In genomic region chr12:79858336-79858735, GRCm38 (mm10) we compare ENCODE assay signal across 16 mouse cellular contexts.
DNase-seq lines count a peak whose midpoint lies in the region; ATAC-seq lines count a peak whose summit lies in the region.
"Had no signal": no experiment of that assay in that cellular context is flagged by ENCODE, and none has a peak within 500 bp of the region (broad histone marks: within the 10 kb centered on the region; RNA-seq: fewer than 3 reads in every experiment).

No protein-coding gene starts in this region.

- peak overlapping the region; percentile 94 for H3K27ac ChIP-seq in heart, embryonic 13.5 days (replicated peaks)
- H3K27ac ChIP-seq in lung, embryonic 16.5 days (ENCODE audit: low read length), result peak overlapping the region; percentile 96
- H3K27ac ChIP-seq in embryonic facial prominence, embryonic 10.5 days (replicated peaks), result peak overlapping the region; percentile 81
- peak overlapping the region; percentile 81; the same call in 1 of the 2 replicates for H3K27ac ChIP-seq in limb, embryonic 10.5 days
- H3K27ac ChIP-seq in hindbrain, embryonic 13.5 days, result no peak overlapping the region
- H3K27ac ChIP-seq: hindbrain, embryonic 15.5 days; liver, embryonic 15.5 days; midbrain, embryonic 15.5 days had no signal

- H3K4me1 ChIP-seq in heart, embryonic 13.5 days, result peaks cover 73% of the 10 kb centered on the region
- H3K4me1 ChIP-seq in lung, embryonic 16.5 days (replicated peaks; ENCODE audit: control insufficient read depth, insufficient read depth, low read length), result peaks cover 66% of the 10 kb centered on the region
- H3K4me1 ChIP-seq in embryonic facial prominence, embryonic 10.5 days, result peaks cover 74% of the 10 kb centered on the region
- peaks cover 69% of the 10 kb centered on the region for H3K4me1 ChIP-seq in limb, embryonic 10.5 days
- H3K4me1 ChIP-seq in hindbrain, embryonic 13.5 days (replicated peaks), result peaks cover 12% of the 10 kb centered on the region

- H3K9ac ChIP-seq in heart, embryonic 13.5 days, result no peak overlapping the region
- H3K9ac ChIP-seq in lung, embryonic 16.5 days (ENCODE audit: low read length), result no peak overlapping the region
- H3K9ac ChIP-seq in hindbrain, embryonic 13.5 days, result no peak overlapping the region
- H3K9ac ChIP-seq: hindbrain, embryonic 15.5 days; liver, embryonic 15.5 days; midbrain, embryonic 15.5 days; neural tube, embryonic 13.5 days had no signal

- 58% methylated on average over 11 of the region's 11 CpGs for WGBS in heart, embryonic 13.5 days
- 58% methylated on average over 11 of the region's 11 CpGs for WGBS in lung, embryonic 16.5 days
- 70% methylated on average over 11 of the region's 11 CpGs for WGBS in embryonic facial prominence, embryonic 10.5 days
- 89% methylated on average over 11 of the region's 11 CpGs for WGBS in limb, embryonic 10.5 days
- 85% methylated on average over 11 of the region's 11 CpGs for WGBS in hindbrain, embryonic 13.5 days

- no peak for ATAC-seq in heart, embryonic 13.5 days (ENCODE audit: extremely low read depth, insufficient number of reproducible peaks, low FRiP score, low TSS enrichment)
- ATAC-seq in lung, embryonic 16.5 days (ENCODE audit: low read depth), result no peak
- ATAC-seq in hindbrain, embryonic 13.5 days (ENCODE audit: low FRiP score), result no peak
- ATAC-seq: midbrain, embryonic 15.5 days; Patski had no signal

- DNase-seq in heart, postnatal 25 days (ENCODE audit: low spot score), result no peak
- DNase-seq in lung, postnatal 10 days, result no peak
- peak; percentile 8 for DNase-seq in embryonic facial prominence, embryonic 10.5 days (ENCODE audit: low spot score)
- DNase-seq in limb, embryonic 10.5 days (ENCODE audit: low spot score), result no peak
- no peak for DNase-seq in retina, embryonic 14.5 days (ENCODE audit: low spot score)
- DNase-seq: adrenal gland, postnatal 10 days; gastrocnemius, postnatal 25 days; right cerebral cortex, adult 18-20 months had no signal

- no peak overlapping the region for H3K4me2 ChIP-seq in heart, embryonic 13.5 days
- no peak overlapping the region for H3K4me2 ChIP-seq in lung, embryonic 16.5 days (ENCODE audit: low read depth, low read length)
- H3K4me2 ChIP-seq in hindbrain, embryonic 13.5 days, result no peak overlapping the region
- H3K4me2 ChIP-seq: hindbrain, embryonic 15.5 days; liver, embryonic 15.5 days; midbrain, embryonic 15.5 days; neural tube, embryonic 13.5 days had no signal

- intact Hi-C loops in heart, postnatal 25 days (cut with DNase I), result no loop called here

- no peaks in the 10 kb centered on the region for H3K27me3 ChIP-seq in heart, embryonic 13.5 days (replicated peaks)
- no peaks in the 10 kb centered on the region for H3K27me3 ChIP-seq in lung, embryonic 16.5 days (ENCODE audit: control insufficient read depth, insufficient read depth, low read depth, low read length)
- no peaks in the 10 kb centered on the region for H3K27me3 ChIP-seq in embryonic facial prominence, embryonic 10.5 days (replicated peaks; ENCODE audit: low read depth, poor library complexity, severe bottlenecking)
- no peaks in the 10 kb centered on the region for H3K27me3 ChIP-seq in limb, embryonic 10.5 days (ENCODE audit: low read depth, poor library complexity, severe bottlenecking)
- H3K27me3 ChIP-seq in hindbrain, embryonic 13.5 days, result no peaks in the 10 kb centered on the region
- H3K27me3 ChIP-seq: hindbrain, embryonic 15.5 days; liver, embryonic 15.5 days; midbrain, embryonic 15.5 days; neural tube, embryonic 13.5 days; Patski had no signal

- H3K36me3 ChIP-seq in heart, embryonic 13.5 days, result no peaks in the 10 kb centered on the region
- no peaks in the 10 kb centered on the region for H3K36me3 ChIP-seq in lung, embryonic 16.5 days (ENCODE audit: control insufficient read depth, insufficient read depth, low read length)
- no peaks in the 10 kb centered on the region for H3K36me3 ChIP-seq in embryonic facial prominence, embryonic 10.5 days (replicated peaks)
- no peaks in the 10 kb centered on the region for H3K36me3 ChIP-seq in limb, embryonic 10.5 days
- H3K36me3 ChIP-seq in hindbrain, embryonic 13.5 days, result no peaks in the 10 kb centered on the region
- H3K36me3 ChIP-seq: hindbrain, embryonic 15.5 days; liver, embryonic 15.5 days; midbrain, embryonic 15.5 days; neural tube, embryonic 13.5 days had no signal

- H3K9me3 ChIP-seq in heart, embryonic 13.5 days, result peaks cover 8% of the 10 kb centered on the region; the same call in 1 of the 2 replicates
- H3K9me3 ChIP-seq in lung, embryonic 16.5 days (ENCODE audit: control insufficient read depth, low read length), result no peaks in the 10 kb centered on the region
- H3K9me3 ChIP-seq in embryonic facial prominence, embryonic 10.5 days, result 0 out of 2 replicates have a peak, but pooled peaks cover 2% of the 10 kb centered on the region
- no peaks in the 10 kb centered on the region for H3K9me3 ChIP-seq in limb, embryonic 10.5 days (replicated peaks)
- no peaks in the 10 kb centered on the region for H3K9me3 ChIP-seq in hindbrain, embryonic 13.5 days
- H3K9me3 ChIP-seq: hindbrain, embryonic 15.5 days; liver, embryonic 15.5 days; midbrain, embryonic 15.5 days; neural tube, embryonic 13.5 days had no signal

- H3K4me3 ChIP-seq in heart, embryonic 13.5 days, result no peak overlapping the region
- H3K4me3 ChIP-seq in lung, embryonic 16.5 days (ENCODE audit: low read length), result no peak overlapping the region
- H3K4me3 ChIP-seq in embryonic facial prominence, embryonic 10.5 days, result no peak overlapping the region
- H3K4me3 ChIP-seq in limb, embryonic 10.5 days, result no peak overlapping the region
- H3K4me3 ChIP-seq in hindbrain, embryonic 13.5 days, result no peak overlapping the region
- H3K4me3 ChIP-seq: hindbrain, embryonic 15.5 days; liver, embryonic 15.5 days; midbrain, embryonic 15.5 days; neural tube, embryonic 13.5 days had no signal
